Mouse (Mus musculus) bone marrow, adult 2 months (tissue): Measurements from ENCODE around the gene Ccdc117. TPM values are rescaled to one million over a fixed set of nuclear protein-coding genes. Genes with fewer than 3 reads are reported as not detected.
"Not testable (repeated sequence)": the region's sequence is repeated elsewhere in the genome, so short reads cannot be mapped to it uniquely, and the experiment has no call there.

Experiments used
- H3K27ac ChIP-seq: fragments of 200-500 bp; 2 replicates; pipeline ENCODE4 v1.5.1; 2012; ENCODE audit warnings: low read depth, mild to moderate bottlenecking, control low read depth, inconsistent platforms, low read length; ENCODE audit not compliant: control insufficient read depth, poor library complexity, insufficient read depth
- H3K4me1 ChIP-seq: fragments of 200-500 bp; 2 replicates; pipeline ENCODE4 v1.6.1; 2011; ENCODE audit warnings: low read length; ENCODE audit not compliant: control insufficient read depth, insufficient read depth
- H3K4me3 ChIP-seq: fragments of 200-500 bp; replicated peaks from 2 replicates; pipeline ENCODE3; 2011; ENCODE audit warnings: mild to moderate bottlenecking, low read depth, low read length, control low read depth; ENCODE audit not compliant: control insufficient read depth
- CTCF ChIP-seq: fragments of 200-500 bp; IDR thresholded peaks from 2 replicates; pipeline ENCODE4 v1.5.1; 2011; ENCODE audit warnings: low read length, control low read depth; ENCODE audit not compliant: control insufficient read depth, insufficient read depth
- POLR2A ChIP-seq: fragments of 200-500 bp; IDR thresholded peaks from 2 replicates; pipeline ENCODE4 v1.6.1; 2011; ENCODE audit warnings: low read depth, mild to moderate bottlenecking, control low read depth, low read length, borderline replicate concordance; ENCODE audit not compliant: control insufficient read depth
- WGBS: fragments of 180-500 bp; shearing (Covaris S2); methylation state at CpG from one replicate; pipeline ENCODE4 v1.1.7; 2018; 5-methylcytosine and 5-hydroxymethylcytosine counted together
- polyA plus RNA-seq: library from polyadenylated mRNA; stranded (reverse); fragments of >200 nt; gene quantifications from 2 replicates; pipeline ENCODE4 v1.2.4, GENCODE M21; 2011; ENCODE audit warnings: low replicate concordance; ENCODE audit not compliant: missing spikeins, insufficient read depth, insufficient read length

The Ccdc117 gene
- polyA plus RNA-seq, 1 experiment: 9.5 TPM

GRCm38 (mm10) chr11:5563898-5564297 lies 21.9 kb upstream of the Ccdc117 start:
- 83% methylated on average over 6 of the region's 6 CpGs for WGBS
- no peaks in the 10 kb centered on the region; the same call in 1 of the 2 replicates for H3K4me1 ChIP-seq
- no peak overlapping the region for H3K4me3 ChIP-seq
- no peak for TF ChIP-seq CTCF
- TF ChIP-seq POLR2A: no peak
- H3K27ac ChIP-seq: no peak overlapping the region

- Histone ChIP-seq H3K4me3 (no peak overlapping the region), H3K27ac (no peak overlapping the region), H3K4me1 (no peaks in the 10 kb centered on the region; the same call in 1 of the 2 replicates)
- WGBS: 60% methylated on average over 9 of the region's 9 CpGs
- no peak for TF ChIP-seq CTCF
- no peak for TF ChIP-seq POLR2A
Measured at GRCm38 (mm10) chr11:5562625-5563268, 20.8 kb upstream of the Ccdc117 start.

- H3K27ac ChIP-seq: no peak overlapping the region
- WGBS: 54% methylated on average over 3 of the region's 3 CpGs
- no peak overlapping the region for H3K4me3 ChIP-seq
- TF ChIP-seq POLR2A (no peak), CTCF (no peak)
- no peaks in the 10 kb centered on the region; the same call in 1 of the 2 replicates for H3K4me1 ChIP-seq
Measured at GRCm38 (mm10) chr11:5560273-5560672, 18.3 kb upstream of the Ccdc117 start.

GRCm38 (mm10) chr11:5551931-5552330 lies 9.9 kb upstream of the Ccdc117 start:
- no peak overlapping the region for H3K4me3 ChIP-seq
- H3K27ac ChIP-seq: no peak overlapping the region
- TF ChIP-seq POLR2A (no peak), CTCF (no peak)
- WGBS: 76% methylated on average over 1 of the region's 1 CpGs
- H3K4me1 ChIP-seq: no peaks in the 10 kb centered on the region

GRCm38 (mm10) chr11:5551430-5551829 lies 9.4 kb upstream of the Ccdc117 start:
- Histone ChIP-seq H3K4me1 (no peaks in the 10 kb centered on the region), H3K4me3 (no peak overlapping the region), H3K27ac (no peak overlapping the region)
- WGBS: 87% methylated on average over 5 of the region's 5 CpGs
- TF ChIP-seq CTCF: no peak
- no peak for TF ChIP-seq POLR2A

- Histone ChIP-seq H3K4me3 (no peak overlapping the region), H3K4me1 (no peaks in the 10 kb centered on the region; the same call in 1 of the 2 replicates), H3K27ac (no peak overlapping the region)
- TF ChIP-seq CTCF (no peak), POLR2A (no peak)
- 58% methylated on average over 3 of the region's 3 CpGs for WGBS
Measured at GRCm38 (mm10) chr11:5546693-5547092, 4.7 kb upstream of the Ccdc117 start.

GRCm38 (mm10) chr11:5545457-5545856 lies 3.5 kb upstream of the Ccdc117 start:
- Histone ChIP-seq H3K27ac (no peak overlapping the region), H3K4me1 (peaks cover under 1% of the 10 kb centered on the region; the same call in 1 of the 2 replicates), H3K4me3 (no peak overlapping the region)
- no peak for TF ChIP-seq POLR2A
- no peak for TF ChIP-seq CTCF
- WGBS: 59% methylated on average over 4 of the region's 4 CpGs

GRCm38 (mm10) chr11:5544709-5545108 lies 2.7 kb upstream of the Ccdc117 start:
- 85% methylated on average over 1 of the region's 1 CpGs for WGBS
- H3K27ac ChIP-seq, H3K4me3 ChIP-seq, H3K4me1 ChIP-seq: not testable (repeated sequence)

- 57% methylated on average over 1 of the region's 1 CpGs for WGBS
- Histone ChIP-seq H3K4me1 (peaks cover 3% of the 10 kb centered on the region; the same call in 1 of the 2 replicates), H3K4me3 (no peak overlapping the region), H3K27ac (no peak overlapping the region)
- no peak for TF ChIP-seq POLR2A
- no peak for TF ChIP-seq CTCF
Measured at GRCm38 (mm10) chr11:5543281-5543680, 1.3 kb upstream of the Ccdc117 start.
